Mouse (Mus musculus) ES-Bruce4 (cell line): ENCODE results near the gene Cacna2d3. TPM values are rescaled to one million over a fixed set of nuclear protein-coding genes. Genes with fewer than 3 reads are reported as not detected.

Experiments
- H3K27ac ChIP-seq: 2 replicates; pipeline ENCODE4 v1.5.1; 2012; ENCODE audit warnings: low read length, inconsistent platforms; ENCODE audit not compliant: insufficient read depth
- H3K27me3 ChIP-seq: 2 replicates; pipeline ENCODE4 v1.6.1; 2012; ENCODE audit warnings: mild to moderate bottlenecking, low read length, inconsistent platforms; ENCODE audit not compliant: control insufficient read depth, poor library complexity, insufficient read depth, severe bottlenecking
- H3K36me3 ChIP-seq: 2 replicates; pipeline ENCODE4 v1.6.1; 2012; ENCODE audit warnings: inconsistent platforms, mild to moderate bottlenecking, low read length, moderate library complexity; ENCODE audit not compliant: control insufficient read depth, poor library complexity, insufficient read depth, severe bottlenecking
- H3K4me1 ChIP-seq: one replicate; pipeline ENCODE4 v1.8.1; 2011; ENCODE audit warnings: low read length; ENCODE audit not compliant: control insufficient read depth, insufficient read depth
- H3K4me3 ChIP-seq: 2 replicates; pipeline ENCODE4 v1.5.1; 2011; ENCODE audit warnings: low read depth, mild to moderate bottlenecking, low read length
- H3K9ac ChIP-seq: 2 replicates; pipeline ENCODE4 v1.6.1; 2012; ENCODE audit warnings: low read depth, mild to moderate bottlenecking, inconsistent platforms; ENCODE audit not compliant: poor library complexity, severe bottlenecking
- H3K9me3 ChIP-seq: replicated peaks from 2 replicates; pipeline ENCODE4 v1.6.1; 2012; ENCODE audit warnings: mild to moderate bottlenecking, low read length, inconsistent platforms; ENCODE audit not compliant: control insufficient read depth, poor library complexity, insufficient read depth, severe bottlenecking
- CTCF ChIP-seq: IDR thresholded peaks from one replicate; pipeline ENCODE4 v1.8.1; 2011; ENCODE audit warnings: low read depth, low read length
- EP300 ChIP-seq: IDR thresholded peaks from 2 replicates; pipeline ENCODE4 v1.6.1; 2011; ENCODE audit warnings: low read depth, low read length; ENCODE audit not compliant: insufficient read depth
- POLR2A ChIP-seq: IDR thresholded peaks from one replicate; pipeline ENCODE4 v1.8.1; 2011; ENCODE audit warnings: low read length; ENCODE audit not compliant: insufficient read depth
- polyA plus RNA-seq: library from polyadenylated mRNA; stranded (reverse); fragments of >200 nt; gene quantifications from 2 replicates; pipeline ENCODE4 v1.2.4, GENCODE M21; 2011; ENCODE audit warnings: low read depth; ENCODE audit not compliant: missing spikeins, insufficient read depth, insufficient read length

Cacna2d3 gene
- polyA plus RNA-seq, 1 experiment, result not detected

GRCm38 (mm10) chr14:29385500-29385899, 336.2 kb downstream of the Cacna2d3 start:
- TF ChIP-seq POLR2A, result no peak
- no peak for TF ChIP-seq CTCF
- TF ChIP-seq EP300, result no peak

GRCm38 (mm10) chr14:29382786-29383185, 338.9 kb downstream of the Cacna2d3 start:
- H3K9ac ChIP-seq, result no peak overlapping the region

More at GRCm38 (mm10) chr14:29385500-29385899, 336.2 kb downstream of the Cacna2d3 start:
- Histone ChIP-seq H3K9me3 (no peaks in the 10 kb centered on the region; the same call in 1 of the 2 replicates), H3K9ac (no peak overlapping the region), H3K36me3 (no peaks in the 10 kb centered on the region), H3K27me3 (no peaks in the 10 kb centered on the region), H3K27ac (no peak overlapping the region), H3K4me3 (no peak overlapping the region), H3K4me1 (no peaks in the 10 kb centered on the region)

GRCm38 (mm10) chr14:29366911-29367310, 354.8 kb downstream of the Cacna2d3 start:
- no peak for TF ChIP-seq CTCF
- no peak for TF ChIP-seq POLR2A
- no peak for TF ChIP-seq EP300
- Histone ChIP-seq H3K27me3 (no peaks in the 10 kb centered on the region), H3K9me3 (no peaks in the 10 kb centered on the region)

More at GRCm38 (mm10) chr14:29382786-29383185, 338.9 kb downstream of the Cacna2d3 start:
- Histone ChIP-seq H3K4me1 (no peaks in the 10 kb centered on the region), H3K27ac (no peak overlapping the region), H3K27me3 (no peaks in the 10 kb centered on the region), H3K4me3 (no peak overlapping the region), H3K36me3 (no peaks in the 10 kb centered on the region), H3K9me3 (no peaks in the 10 kb centered on the region; the same call in 1 of the 2 replicates)
- TF ChIP-seq CTCF, result no peak
- no peak for TF ChIP-seq EP300
- TF ChIP-seq POLR2A, result no peak

GRCm38 (mm10) chr14:29362448-29362847, 359.2 kb downstream of the Cacna2d3 start:
- Histone ChIP-seq H3K9me3 (no peaks in the 10 kb centered on the region), H3K4me1 (no peaks in the 10 kb centered on the region), H3K36me3 (no peaks in the 10 kb centered on the region), H3K4me3 (no peak overlapping the region), H3K27ac (no peak overlapping the region), H3K27me3 (no peaks in the 10 kb centered on the region; the same call in 1 of the 2 replicates), H3K9ac (no peak overlapping the region)
- TF ChIP-seq POLR2A (no peak), CTCF (no peak), EP300 (no peak)

More at GRCm38 (mm10) chr14:29366911-29367310, 354.8 kb downstream of the Cacna2d3 start:
- no peaks in the 10 kb centered on the region for H3K4me1 ChIP-seq
- no peaks in the 10 kb centered on the region for H3K36me3 ChIP-seq
- H3K4me3 ChIP-seq, result no peak overlapping the region
- no peak overlapping the region for H3K27ac ChIP-seq
- no peak overlapping the region for H3K9ac ChIP-seq

- H3K4me3 ChIP-seq, result no peak overlapping the region
- TF ChIP-seq CTCF (no peak), POLR2A (no peak), EP300 (no peak)
Observed at GRCm38 (mm10) chr14:29350627-29351026, 371.0 kb downstream of the Cacna2d3 start.

GRCm38 (mm10) chr14:29341581-29341980, 380.1 kb downstream of the Cacna2d3 start:
- Histone ChIP-seq H3K4me3 (no peak overlapping the region), H3K4me1 (no peaks in the 10 kb centered on the region), H3K27me3 (no peaks in the 10 kb centered on the region), H3K9me3 (no peaks in the 10 kb centered on the region), H3K9ac (no peak overlapping the region), H3K27ac (no peak overlapping the region), H3K36me3 (no peaks in the 10 kb centered on the region)
- TF ChIP-seq POLR2A (no peak), EP300 (no peak), CTCF (no peak)

More at GRCm38 (mm10) chr14:29350627-29351026, 371.0 kb downstream of the Cacna2d3 start:
- H3K27me3 ChIP-seq, result no peaks in the 10 kb centered on the region
- H3K9me3 ChIP-seq, result no peaks in the 10 kb centered on the region
- no peak overlapping the region for H3K9ac ChIP-seq
- no peaks in the 10 kb centered on the region for H3K4me1 ChIP-seq
- no peaks in the 10 kb centered on the region for H3K36me3 ChIP-seq
- H3K27ac ChIP-seq, result no peak overlapping the region
